Mouse (Mus musculus): ENCODE data around the gene Tubb1.

Tubb1 gene

GRCm38 (mm10) chr2:174450353-174450752 lies at the start of gene Tubb1:
Gene Tubb1 (plus strand): TSS chr2:174450695.
- DNase-seq (ENCODE audit: extremely low read depth, low read depth) = no peak

GRCm38 (mm10) chr2:174410222-174410621 lies 40.3 kb upstream of the Tubb1 start:
- DNase-seq (ENCODE audit: extremely low read depth, low read depth) = peak; percentile 14

- no peak for DNase-seq (ENCODE audit: extremely low read depth, low read depth)
Measured at GRCm38 (mm10) chr2:174413127-174413526, 37.4 kb upstream of the Tubb1 start.

GRCm38 (mm10) chr2:174415001-174415730 lies 35.3 kb upstream of the Tubb1 start:
- DNase-seq (ENCODE audit: extremely low read depth, low read depth) = no peak

- peak; percentile 78 for DNase-seq (ENCODE audit: extremely low read depth, low read depth)
Measured at GRCm38 (mm10) chr2:174415731-174416310, 34.7 kb upstream of the Tubb1 start, which contains the start of gene Nelfcd. Gene Nelfcd (plus strand): TSS chr2:174415804.

- no peak for DNase-seq (ENCODE audit: extremely low read depth, low read depth)
Measured at GRCm38 (mm10) chr2:174421107-174421506, 29.4 kb upstream of the Tubb1 start.

GRCm38 (mm10) chr2:174424301-174425085 lies 26.0 kb upstream of the Tubb1 start:
- DNase-seq (ENCODE audit: extremely low read depth, low read depth) = no peak

GRCm38 (mm10) chr2:174426856-174427255 lies 23.6 kb upstream of the Tubb1 start:
- DNase-seq (ENCODE audit: extremely low read depth, low read depth) = no peak

- DNase-seq (ENCODE audit: extremely low read depth, low read depth) = no peak
Measured at GRCm38 (mm10) chr2:174428076-174428835, 22.2 kb upstream of the Tubb1 start.

GRCm38 (mm10) chr2:174428996-174429591 lies 21.4 kb upstream of the Tubb1 start:
- DNase-seq (ENCODE audit: extremely low read depth, low read depth) = no peak

GRCm38 (mm10) chr2:174434943-174435342 lies 15.6 kb upstream of the Tubb1 start:
- DNase-seq (ENCODE audit: extremely low read depth, low read depth) = no peak

- DNase-seq (ENCODE audit: extremely low read depth, low read depth) = peak; percentile 88
Measured at GRCm38 (mm10) chr2:174436076-174436701, 14.3 kb upstream of the Tubb1 start.

- DNase-seq (ENCODE audit: extremely low read depth, low read depth) = peak; percentile 54
Measured at GRCm38 (mm10) chr2:174436916-174437696, 13.4 kb upstream of the Tubb1 start.

- no peak for DNase-seq (ENCODE audit: extremely low read depth, low read depth)
Measured at GRCm38 (mm10) chr2:174437697-174437982, 12.9 kb upstream of the Tubb1 start.

GRCm38 (mm10) chr2:174438181-174438580 lies 12.3 kb upstream of the Tubb1 start:
- no peak for DNase-seq (ENCODE audit: extremely low read depth, low read depth)

- no peak for DNase-seq (ENCODE audit: extremely low read depth, low read depth)
Measured at GRCm38 (mm10) chr2:174438737-174439449, 11.6 kb upstream of the Tubb1 start, which contains the start of gene Ctsz. Gene Ctsz (minus strand): TSS chr2:174439039.

GRCm38 (mm10) chr2:174439450-174439838 lies 11.1 kb upstream of the Tubb1 start:
- no peak for DNase-seq (ENCODE audit: extremely low read depth, low read depth)

- DNase-seq (ENCODE audit: extremely low read depth, low read depth) = no peak
Measured at GRCm38 (mm10) chr2:174439961-174440360, 10.5 kb upstream of the Tubb1 start.

- no peak for DNase-seq (ENCODE audit: extremely low read depth, low read depth)
Measured at GRCm38 (mm10) chr2:174441898-174442297, 8.6 kb upstream of the Tubb1 start.
